Mouse (Mus musculus): ENCODE measurements around the gene Btnl4. TPM values are rescaled to one million over a fixed set of nuclear protein-coding genes. Genes with fewer than 3 reads are reported as not detected.
"Not testable (repeated sequence)": the region's sequence is repeated elsewhere in the genome, so short reads cannot be mapped to it uniquely, and the experiment has no call there.

The Btnl4 gene
- total RNA-seq (2022) = not detected

DNA sequence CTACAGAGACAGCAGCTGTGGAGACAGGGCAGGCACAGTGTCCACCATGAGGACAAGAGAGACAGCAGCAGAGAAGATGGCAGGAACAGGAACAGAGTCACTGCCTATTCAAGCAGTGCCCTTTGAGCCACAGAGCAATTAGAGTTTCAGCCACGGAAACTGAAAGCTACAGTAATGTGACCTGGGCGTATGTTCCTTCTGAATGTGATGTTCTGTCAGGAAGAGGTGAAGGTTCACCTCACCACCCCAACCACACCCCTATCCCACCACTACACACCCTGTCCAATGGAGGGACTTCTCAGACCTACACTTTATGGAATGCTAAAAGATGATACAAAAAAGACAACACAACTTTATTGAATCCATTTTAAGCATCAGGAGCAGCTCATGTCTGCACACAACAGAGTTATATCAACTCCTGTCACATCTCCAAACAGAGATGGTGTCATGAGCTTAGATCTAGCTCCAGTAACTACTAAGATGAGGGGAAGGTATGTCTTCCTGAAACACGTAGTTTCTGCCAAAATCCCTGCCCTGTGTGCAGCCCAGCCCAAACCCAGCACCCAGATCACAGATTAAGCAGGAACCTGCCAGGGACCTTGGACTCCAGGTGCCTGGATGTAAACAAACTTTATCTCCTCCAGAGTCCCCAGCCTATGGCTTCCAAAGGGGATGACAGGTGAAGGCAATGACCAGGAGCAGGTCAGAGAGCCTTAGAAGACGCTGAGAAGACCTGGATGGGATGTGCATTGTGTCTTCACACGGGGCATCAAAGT lies at the start of gene Btnl4:
Gene Btnl4, minus strand, starts transcription at position 81 of the 776 bp plus-strand sequence.
- DNase-seq (ENCODE audit: low spot score in 2 of 2) = not testable (repeated sequence)

DNA sequence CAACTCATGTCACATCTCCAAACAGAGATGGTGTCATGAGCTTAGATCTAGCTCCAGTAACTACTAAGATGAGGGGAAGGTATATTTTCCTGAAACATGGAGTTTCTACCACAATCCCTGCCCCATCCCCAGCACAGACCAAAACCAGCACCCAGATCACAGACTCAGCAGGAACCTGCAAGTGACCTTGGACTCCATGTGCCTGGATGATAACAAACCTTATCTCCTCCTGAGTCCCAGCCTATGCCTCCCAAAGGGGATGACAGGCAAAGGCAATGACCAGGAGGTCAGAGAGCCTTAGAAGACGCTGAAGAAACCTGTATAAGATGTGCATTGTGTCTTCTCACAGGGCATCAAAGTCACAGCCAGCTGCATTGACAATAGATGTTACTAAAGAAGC lies 41.9 kb upstream of the Btnl4 start:
- no peak for DNase-seq (ENCODE audit: low spot score in 2 of 2)

DNA sequence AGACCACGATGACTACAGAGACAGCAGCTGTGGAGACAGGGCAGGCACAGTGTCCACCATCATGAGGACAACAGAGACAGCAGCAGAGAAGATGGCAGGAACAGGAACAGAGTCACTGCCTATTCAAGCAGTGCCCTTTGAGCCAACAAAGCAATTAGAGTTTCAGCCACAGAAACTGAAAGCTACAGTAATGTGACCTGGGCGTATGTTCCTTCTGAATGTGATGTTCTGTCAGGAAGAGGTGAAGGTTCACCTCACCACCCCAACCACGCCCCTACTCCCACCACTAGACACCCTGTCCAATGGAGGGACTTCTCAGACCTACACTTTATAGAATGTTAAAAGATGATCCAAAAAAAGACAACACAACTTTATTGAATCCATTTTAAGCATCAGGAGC lies 41.5 kb upstream of the Btnl4 start:
- not testable (repeated sequence) for DNase-seq (ENCODE audit: low spot score in 2 of 2)

DNA sequence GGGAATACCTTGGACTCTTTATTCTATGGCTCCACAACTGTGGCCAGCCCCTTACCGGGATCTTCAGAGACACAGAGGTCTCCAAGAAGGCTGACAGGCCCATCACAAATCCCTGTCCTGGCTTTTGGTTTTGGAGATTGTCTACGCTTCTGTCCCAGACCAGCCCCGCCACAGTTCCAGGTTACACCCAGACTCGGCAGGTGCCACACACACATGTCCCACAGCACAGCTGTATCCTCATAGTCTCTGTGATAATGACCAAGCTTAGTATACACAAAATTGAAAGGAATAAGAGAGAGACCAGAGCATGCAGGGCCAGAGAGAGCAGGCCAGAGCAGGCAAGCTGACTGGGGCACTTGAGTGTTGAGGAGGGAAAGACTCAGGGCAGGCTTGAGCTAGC lies 40.7 kb upstream of the Btnl4 start:
- no peak for DNase-seq (ENCODE audit: low spot score in 2 of 2)

DNA sequence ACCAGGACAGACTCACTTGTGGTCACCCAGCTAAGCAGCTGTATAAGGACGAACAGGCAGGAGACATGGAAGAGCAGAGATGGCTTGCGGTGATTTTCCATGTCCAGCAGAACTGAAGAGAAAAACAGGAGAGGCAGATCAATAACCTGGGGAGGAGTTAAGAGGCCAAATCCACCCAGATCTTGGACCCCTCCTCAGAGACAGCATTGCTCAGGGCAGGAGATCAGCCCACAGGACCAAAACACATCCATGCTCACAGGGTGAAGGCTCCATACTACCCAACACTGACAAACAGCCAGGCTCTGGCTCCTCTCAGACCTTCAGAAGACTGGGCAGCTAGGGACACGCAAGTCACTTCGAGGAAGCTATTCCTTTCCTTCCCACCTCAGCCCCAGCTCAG lies 40.1 kb upstream of the Btnl4 start, which contains the start of gene Btnl6:
Gene Btnl6, minus strand, starts transcription at position 101 of the 400 bp plus-strand sequence.
- no peak for DNase-seq (ENCODE audit: low spot score in 2 of 2)

DNA sequence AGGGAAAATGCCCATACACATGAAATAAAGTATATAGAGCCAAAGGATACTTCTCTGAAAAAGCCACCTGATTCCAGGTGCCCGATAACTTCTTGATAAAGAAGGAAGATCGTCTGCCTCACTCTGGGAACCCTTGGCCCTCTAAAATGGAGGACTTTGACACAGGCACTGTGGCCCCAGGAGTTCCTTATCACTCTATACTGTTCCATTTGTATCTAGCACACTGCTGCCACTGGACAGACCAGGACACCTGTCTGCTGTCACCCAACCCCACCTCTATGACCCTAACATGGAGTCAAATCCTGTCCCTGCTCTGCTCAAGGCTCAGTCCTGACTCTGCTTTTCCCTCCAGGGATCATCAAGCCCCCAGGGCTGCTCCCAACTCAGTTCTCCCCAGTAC lies 39.4 kb upstream of the Btnl4 start:
- DNase-seq (ENCODE audit: low spot score in 2 of 2) = no peak

DNA sequence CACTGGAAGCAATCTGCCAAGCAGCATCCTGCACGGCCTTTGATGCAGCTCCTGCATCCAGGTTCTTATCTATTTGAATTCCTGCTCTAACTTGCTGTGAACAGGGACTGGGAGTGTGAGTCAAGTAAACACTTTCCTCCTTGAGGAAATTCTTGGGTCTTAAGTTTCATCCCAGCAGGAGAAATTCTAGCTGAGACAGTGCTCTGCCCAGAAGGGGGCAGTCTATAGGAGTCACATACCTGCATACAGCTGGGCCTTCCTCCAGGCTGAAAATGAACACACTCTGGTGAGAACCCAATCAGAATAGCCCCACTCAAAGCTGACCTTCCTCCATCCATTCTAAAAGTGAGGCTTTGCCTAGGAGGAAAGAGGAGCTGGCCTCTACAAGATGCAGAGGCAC lies 34.6 kb upstream of the Btnl4 start:
- DNase-seq (ENCODE audit: low spot score in 2 of 2) = not testable (repeated sequence)

DNA sequence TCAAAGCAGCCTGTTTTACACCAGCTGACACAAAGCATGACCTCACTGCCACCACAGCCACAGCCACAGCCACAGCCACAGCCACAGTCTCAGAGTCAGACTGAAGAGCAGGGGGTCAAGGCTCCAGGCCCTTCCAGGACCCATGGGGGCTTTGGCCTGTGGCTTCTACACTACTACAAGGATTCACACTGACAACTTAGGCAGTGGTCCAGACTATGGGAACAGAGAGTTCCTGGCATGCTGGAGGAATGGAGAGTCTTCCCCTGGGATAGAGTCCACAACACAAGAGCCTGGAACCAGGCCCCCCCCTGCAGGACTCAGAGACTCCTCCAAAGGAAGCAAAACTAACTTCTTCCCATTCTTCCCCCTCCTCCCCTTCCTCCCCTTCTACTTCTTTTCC lies 30.5 kb upstream of the Btnl4 start:
- no peak for DNase-seq (ENCODE audit: low spot score in 2 of 2)

DNA sequence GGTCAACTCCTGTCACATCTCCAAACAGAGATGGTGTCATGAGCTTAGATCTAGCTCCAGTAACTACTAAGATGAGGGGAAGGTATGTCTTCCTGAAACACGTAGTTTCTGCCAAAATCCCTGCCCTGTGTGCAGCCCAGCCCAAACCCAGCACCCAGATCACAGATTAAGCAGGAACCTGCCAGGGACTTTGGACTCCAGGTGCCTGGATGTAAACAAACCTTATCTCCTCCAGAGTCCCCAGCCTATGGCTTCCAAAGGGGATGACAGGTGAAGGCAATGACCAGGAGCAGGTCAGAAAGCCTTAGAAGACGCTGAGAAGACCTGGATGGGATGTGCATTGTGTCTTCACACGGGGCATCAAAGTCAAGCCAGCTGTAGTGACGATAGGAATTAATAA lies 20.6 kb upstream of the Btnl4 start:
- DNase-seq (ENCODE audit: low spot score in 2 of 2) = not testable (repeated sequence)

DNA sequence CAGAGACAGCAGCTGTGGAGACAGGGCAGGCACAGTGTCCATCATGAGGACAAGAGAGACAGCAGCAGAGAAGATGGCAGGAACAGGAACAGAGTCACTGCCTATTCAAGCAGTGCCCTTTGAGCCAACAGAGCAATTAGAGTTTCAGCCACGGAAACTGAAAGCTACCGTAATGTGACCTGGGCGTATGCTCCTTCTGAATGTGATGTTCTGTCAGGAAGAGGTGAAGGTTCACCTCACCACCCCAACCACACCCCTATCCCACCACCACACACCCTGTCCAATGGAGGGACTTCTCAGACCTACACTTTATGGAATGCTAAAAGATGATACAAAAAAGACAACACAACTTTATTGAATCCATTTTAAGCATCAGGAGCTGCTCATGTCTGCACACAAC lies 20.2 kb upstream of the Btnl4 start:
- not testable (repeated sequence) for DNase-seq (ENCODE audit: low spot score in 2 of 2)

DNA sequence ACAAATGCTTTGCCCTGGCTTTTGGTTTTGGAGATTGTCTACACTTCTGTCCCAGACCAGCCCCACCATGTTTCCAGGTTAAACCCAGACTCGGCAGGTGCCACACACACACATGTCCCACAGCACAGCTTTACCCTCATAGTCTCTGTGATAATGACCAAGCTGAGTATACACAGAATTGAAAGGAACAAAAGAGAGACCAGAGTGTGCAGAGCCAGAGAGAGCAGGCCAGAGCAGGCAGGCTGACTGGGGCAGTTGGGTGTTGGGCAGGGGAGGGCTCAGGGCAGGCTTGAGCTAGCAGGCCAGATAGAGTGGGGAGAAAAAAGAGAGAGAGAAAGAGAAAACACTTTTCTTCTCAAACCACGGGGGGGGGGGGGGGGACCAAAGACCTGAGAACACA lies 19.4 kb upstream of the Btnl4 start:
- no peak for DNase-seq (ENCODE audit: low spot score in 2 of 2)

DNA sequence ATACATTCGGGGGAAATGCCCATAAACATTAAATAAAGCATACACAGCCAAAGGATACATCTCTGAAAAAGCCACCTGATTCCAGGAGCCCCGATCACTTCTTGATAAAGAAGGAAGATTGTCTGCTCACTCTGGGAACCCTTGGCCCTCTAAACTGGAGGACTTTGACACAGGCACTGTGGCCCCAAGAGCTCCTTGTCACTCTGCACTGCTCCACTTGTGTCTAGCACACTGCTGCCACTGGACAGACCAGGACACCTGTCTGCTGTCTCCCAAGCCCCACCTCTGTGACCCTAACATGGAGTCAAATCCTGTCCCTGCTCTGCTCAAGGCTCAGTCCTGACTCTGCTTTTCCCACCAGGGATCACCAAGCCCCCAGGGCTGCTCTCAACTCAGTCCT lies 18.0 kb upstream of the Btnl4 start:
- not testable (repeated sequence) for DNase-seq (ENCODE audit: low spot score in 2 of 2)

DNA sequence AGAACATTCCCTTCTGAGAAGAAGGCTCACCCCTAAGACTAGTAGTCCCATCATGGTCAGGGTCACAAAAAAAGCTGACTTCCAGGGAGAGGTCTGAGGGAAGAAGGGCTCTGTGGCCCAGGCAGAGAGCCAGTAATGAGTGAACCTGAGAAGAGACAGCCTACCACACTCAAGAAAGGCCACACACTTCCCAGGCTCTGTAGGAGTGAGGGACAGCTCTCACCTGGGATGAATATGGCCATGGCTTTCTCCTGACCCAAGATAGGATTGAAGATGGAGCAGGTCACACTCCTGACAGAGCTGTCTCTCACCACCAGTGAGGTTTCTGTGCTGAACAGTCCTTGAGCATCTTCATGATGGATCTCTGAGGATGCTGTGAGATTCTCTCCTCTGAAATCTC lies 15.7 kb upstream of the Btnl4 start:
- DNase-seq (ENCODE audit: low spot score in 2 of 2) = no peak

DNA sequence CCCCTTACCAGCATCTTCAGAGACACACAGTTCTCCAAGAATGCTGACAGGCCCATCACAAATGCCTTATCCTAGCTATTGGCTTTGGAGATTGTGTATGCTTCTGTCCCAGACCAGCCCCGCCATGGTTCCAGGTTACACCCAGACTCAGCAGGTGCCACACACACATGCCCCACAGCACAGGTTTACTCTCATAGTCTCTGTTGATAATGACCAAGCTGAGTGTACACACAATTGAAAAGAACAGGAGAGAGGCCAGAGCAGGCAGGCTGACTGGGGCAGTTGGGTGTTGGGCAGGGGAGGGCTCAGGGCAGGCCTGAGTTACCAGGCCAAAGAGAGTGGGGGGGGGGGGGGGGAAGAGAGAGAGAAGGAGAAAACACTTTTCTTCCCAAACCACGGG lies 691 bp downstream of the Btnl4 start:
- DNase-seq (ENCODE audit: low spot score in 2 of 2) = no peak

DNA sequence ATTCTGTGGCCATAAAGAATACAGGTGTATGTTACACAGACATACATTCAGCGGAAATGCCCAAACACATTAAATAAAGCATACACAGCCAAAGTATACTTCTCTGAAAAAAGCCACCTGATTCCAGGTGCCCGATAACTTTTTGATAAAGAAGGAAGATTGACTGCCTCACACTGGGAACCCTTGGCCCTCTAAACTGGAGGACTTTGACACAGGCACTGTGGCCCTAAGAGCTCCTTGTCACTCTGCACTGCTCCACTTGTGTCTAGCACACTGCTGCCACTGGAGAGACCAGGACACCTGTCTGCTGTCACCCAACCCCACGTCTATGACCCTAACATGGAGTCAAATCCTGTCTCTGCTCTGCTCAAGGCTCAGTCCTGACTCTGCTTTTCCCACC lies 2.1 kb downstream of the Btnl4 start:
- no peak for DNase-seq (ENCODE audit: low spot score in 2 of 2)

DNA sequence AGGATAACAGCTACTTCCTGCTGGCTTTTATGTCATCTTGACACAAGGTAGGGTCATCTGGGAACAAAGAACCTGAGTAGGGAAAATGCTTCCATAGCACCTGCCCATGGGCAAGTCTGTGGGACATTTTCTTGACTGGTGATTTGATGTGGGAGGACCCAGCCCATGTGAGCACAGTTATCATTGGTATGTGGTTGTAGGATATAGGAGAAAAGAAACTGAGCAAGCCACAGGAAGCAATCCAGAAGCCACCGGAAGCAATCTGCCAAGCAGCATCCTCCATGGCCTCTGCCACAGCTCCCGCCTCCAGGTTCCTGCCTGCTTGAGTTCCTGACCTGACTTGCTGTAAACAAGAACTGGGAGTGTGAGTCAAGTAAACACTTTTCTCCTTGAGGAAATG lies 6.6 kb downstream of the Btnl4 start:
- no peak for DNase-seq (ENCODE audit: low spot score in 2 of 2)

DNA sequence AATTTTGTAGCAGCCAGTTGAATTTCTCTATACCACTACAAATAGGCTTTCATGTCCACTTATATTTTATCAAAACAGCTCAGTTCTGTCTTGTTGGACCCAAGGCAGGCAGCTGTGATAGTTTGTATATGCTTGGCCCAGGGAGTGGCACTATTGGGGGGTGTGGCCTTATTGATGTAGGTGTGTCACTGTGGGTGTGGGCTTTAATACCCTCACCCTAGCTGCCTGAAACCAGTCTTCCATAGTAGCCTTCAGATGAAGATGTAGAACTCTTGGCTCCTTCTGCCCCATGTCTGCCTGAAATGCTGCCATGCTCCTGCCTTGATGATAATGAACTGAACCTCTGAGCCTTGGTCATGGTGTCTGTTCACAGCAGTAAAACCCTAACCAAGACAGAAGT lies 11.2 kb downstream of the Btnl4 start:
- DNase-seq (ENCODE audit: low spot score in 2 of 2) = not testable (repeated sequence)

DNA sequence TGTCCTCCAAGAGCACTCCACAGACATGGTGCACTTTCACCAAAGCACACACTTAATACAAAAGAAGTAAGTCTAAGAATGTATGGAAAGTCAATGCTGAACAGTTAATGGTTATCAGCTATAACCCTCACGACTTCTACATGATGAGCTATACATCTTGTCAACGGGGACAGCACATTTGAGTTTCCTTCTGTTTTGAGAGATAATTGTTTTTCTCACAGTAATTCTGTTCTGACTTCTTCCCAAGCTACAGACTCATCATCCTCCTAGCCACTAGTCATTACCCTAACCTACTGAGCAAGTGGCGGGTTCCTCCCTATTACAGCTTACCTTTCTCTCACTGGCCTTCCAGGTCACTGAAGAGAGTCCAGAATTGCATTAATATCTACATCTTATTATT lies 17.9 kb downstream of the Btnl4 start:
- no peak for DNase-seq (ENCODE audit: low spot score in 2 of 2)

DNA sequence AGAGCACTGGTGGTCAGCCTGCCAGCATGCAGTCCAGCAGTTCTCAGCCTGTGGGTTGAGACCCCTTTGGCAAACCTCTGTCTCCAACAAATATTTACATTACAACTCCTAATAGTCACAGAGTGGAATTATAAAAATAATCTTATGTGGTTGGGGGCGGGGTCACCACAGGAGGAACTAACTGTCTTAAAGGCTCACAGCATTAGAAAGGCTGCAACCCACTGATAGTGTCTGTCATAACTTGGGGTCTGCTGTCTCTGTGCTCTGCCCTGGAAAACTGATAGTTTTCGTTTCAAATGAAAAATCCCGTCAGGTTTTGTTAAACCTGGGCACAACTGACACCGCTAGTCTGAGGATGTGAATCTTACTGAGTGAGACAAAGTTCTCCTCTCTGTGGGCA lies 19.4 kb downstream of the Btnl4 start:
- no peak for DNase-seq (ENCODE audit: low spot score in 2 of 2)

DNA sequence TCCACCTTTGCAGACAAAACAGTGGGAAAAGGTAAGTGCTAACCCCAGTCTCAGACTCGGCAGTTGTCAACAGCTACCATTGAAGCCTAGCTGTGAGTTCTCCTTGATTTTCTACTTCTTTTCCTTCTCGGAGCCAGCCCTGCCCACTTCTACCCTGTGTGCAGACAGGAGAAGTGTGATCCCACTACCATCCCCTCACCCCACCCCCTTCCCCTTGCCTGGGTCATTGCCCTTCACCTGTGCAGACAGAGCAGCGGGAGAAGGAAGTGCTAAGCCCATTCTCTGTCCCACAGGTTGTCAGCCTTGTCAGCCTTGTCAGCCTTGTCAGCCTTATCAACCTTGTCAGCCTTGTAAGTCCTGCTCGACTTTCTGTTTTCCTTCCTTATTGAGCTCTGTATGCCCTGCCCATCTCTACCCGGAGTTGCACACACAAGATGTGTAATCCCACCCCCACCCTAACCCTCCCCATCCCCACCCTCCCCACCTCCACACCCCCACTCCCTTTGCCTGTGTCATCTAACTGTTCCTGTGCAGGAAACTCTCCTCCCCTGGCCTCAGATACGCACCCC lies 28.6 kb downstream of the Btnl4 start:
- no peak for DNase-seq (ENCODE audit: low spot score in 2 of 2)

DNA sequence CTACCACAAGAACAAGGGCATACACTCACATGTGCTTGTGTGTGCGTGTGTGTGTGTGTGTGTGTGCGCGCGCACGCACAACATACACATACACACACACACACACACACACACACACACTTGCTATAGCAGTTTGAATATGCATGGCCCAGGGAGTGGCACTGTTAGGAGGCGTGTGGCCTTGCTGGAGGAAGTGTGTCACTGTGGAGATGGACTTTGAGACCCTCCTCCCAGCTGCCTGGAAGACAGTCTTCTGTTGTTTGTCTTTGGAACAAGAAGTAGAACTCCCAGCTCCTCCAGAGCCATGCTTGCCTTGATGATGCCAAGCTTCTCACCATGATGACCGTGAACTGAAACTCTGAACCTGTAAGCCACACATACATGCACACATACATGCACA lies 35.1 kb downstream of the Btnl4 start:
- DNase-seq (ENCODE audit: low spot score in 2 of 2) = no peak

DNA sequence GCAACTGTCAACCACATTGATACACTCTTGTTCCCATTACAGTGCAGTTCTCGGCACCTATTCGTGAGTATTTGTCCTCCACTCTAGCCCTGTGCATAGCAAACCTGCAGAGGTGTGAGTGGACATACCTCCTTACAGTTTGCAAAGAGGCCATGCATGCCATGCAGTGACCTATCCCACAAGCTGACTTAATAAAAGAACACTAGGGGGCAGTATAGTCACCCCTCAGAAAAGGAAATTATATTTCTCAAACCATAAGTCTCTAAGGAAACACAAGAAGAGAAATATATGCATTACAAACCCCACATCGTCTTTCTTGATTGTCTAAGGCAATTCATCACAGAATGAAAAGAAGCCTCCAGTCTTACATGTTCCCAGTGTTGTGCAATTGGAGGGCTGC lies 37.3 kb downstream of the Btnl4 start:
- no peak for DNase-seq (ENCODE audit: low spot score in 2 of 2)

DNA sequence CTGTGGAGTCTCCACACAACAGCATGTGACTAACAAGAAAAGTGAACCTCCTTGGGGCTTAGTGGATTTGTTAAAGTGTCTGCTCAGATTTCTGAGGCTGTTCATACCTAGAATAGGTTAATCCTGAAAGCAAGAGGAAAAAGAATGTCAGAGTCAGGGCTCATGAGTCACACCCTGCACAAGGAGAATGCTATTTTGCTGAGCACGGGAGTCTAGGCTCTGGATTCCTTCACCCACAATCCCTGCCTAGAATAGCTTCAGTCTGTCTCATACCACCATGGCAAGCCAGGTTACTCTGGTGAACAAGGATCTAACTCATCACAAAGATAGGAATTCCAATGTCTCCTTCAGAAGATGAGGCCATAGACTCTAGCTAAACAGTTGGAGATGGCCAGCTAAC lies 38.5 kb downstream of the Btnl4 start:
- DNase-seq (ENCODE audit: low spot score in 2 of 2) = peak; percentile 4 to 11
